Mouse (Mus musculus) CH12.LX (cell line): Measurements from ENCODE around the gene Sap30.
"Not testable (repeated sequence)": the region's sequence is repeated elsewhere in the genome, so short reads cannot be mapped to it uniquely, and the experiment has no call there.

ENCODE experiments used
- CTCF ChIP-seq, 2 experiments: IDR thresholded peaks in 1 of 2; conservative IDR thresholded peaks in 1 of 2; 2 replicates each; pipeline ENCODE4 v1.5.1; 2011 to 2012; ENCODE audit warnings: low read depth in 2 of 2, low read length in 2 of 2, improper control_type of control experiment in 1 of 2, inconsistent platforms in 1 of 2, mild to moderate bottlenecking in 1 of 2, moderate library complexity in 1 of 2
- ELF1 ChIP-seq: IDR thresholded peaks from 2 replicates; pipeline ENCODE4 v1.6.1; 2014; ENCODE audit warnings: low read depth, mild to moderate bottlenecking, inconsistent platforms, low read length, improper control_type of control experiment
- EP300 ChIP-seq: IDR thresholded peaks from 2 replicates; pipeline ENCODE4 v1.6.1; 2011; ENCODE audit warnings: low read length, improper control_type of control experiment
- GABPA ChIP-seq: IDR thresholded peaks from 2 replicates; pipeline ENCODE4 v1.6.1; 2012; ENCODE audit warnings: low read depth, low read length, improper control_type of control experiment, inconsistent platforms; ENCODE audit not compliant: insufficient replicate concordance
- MYC ChIP-seq: IDR thresholded peaks from 2 replicates; pipeline ENCODE4 v1.6.1; 2011; ENCODE audit warnings: low read depth, mild to moderate bottlenecking, improper control_type of control experiment, low read length
- NRF1 ChIP-seq: IDR thresholded peaks from 2 replicates; pipeline ENCODE4 v1.6.1; 2014; ENCODE audit warnings: low read depth, mild to moderate bottlenecking, inconsistent platforms, low read length, improper control_type of control experiment, moderate library complexity
- POLR2A ChIP-seq: IDR thresholded peaks from 2 replicates; pipeline ENCODE4 v1.6.1; 2011; ENCODE audit warnings: low read depth, mild to moderate bottlenecking, improper control_type of control experiment, low read length
- POLR2AphosphoS2 ChIP-seq: IDR thresholded peaks from 2 replicates; pipeline ENCODE4 v1.6.1; 2011; ENCODE audit warnings: low read depth, low read length, improper control_type of control experiment
- RCOR1 ChIP-seq: conservative IDR thresholded peaks from 2 replicates; pipeline ENCODE4 v1.6.1; 2012; ENCODE audit warnings: low read depth, mild to moderate bottlenecking, inconsistent platforms, low read length, improper control_type of control experiment
- SMC3 ChIP-seq: IDR thresholded peaks from 2 replicates; pipeline ENCODE4 v1.6.1; 2011; ENCODE audit warnings: low read depth, low read length, improper control_type of control experiment
- USF1 ChIP-seq: IDR thresholded peaks from 2 replicates; pipeline ENCODE4 v1.6.1; 2014; ENCODE audit warnings: low read depth, mild to moderate bottlenecking, inconsistent platforms, low read length, improper control_type of control experiment
- USF2 ChIP-seq: conservative IDR thresholded peaks from 2 replicates; pipeline ENCODE4 v1.6.1; 2011; ENCODE audit warnings: low read depth, low read length, improper control_type of control experiment
- ZC3H11A ChIP-seq: IDR thresholded peaks from 2 replicates; pipeline ENCODE4 v1.6.1; 2012; ENCODE audit warnings: low read depth, mild to moderate bottlenecking, inconsistent platforms, low read length, improper control_type of control experiment
- ZMIZ1 ChIP-seq: IDR thresholded peaks from 2 replicates; pipeline ENCODE4 v1.6.1; 2012; ENCODE audit warnings: low read depth, mild to moderate bottlenecking, inconsistent platforms, low read length, improper control_type of control experiment

- not testable (repeated sequence) for TF ChIP-seq USF1; CTCF (conservative IDR thresholded peaks at IDR 0.05 in 1 of 2, IDR thresholded peaks at IDR 0.05 in 1 of 2; ENCODE audit: low read depth in 2 of 2, low read length in 2 of 2); MYC; SMC3; POLR2A; ELF1; ZMIZ1; POLR2AphosphoS2; NRF1; USF2; GABPA; ZC3H11A
- TF ChIP-seq EP300, result peak; percentile 71
- peak; percentile 53; the same call in 1 of the 2 replicates for TF ChIP-seq RCOR1
Measured at GRCm38 (mm10) chr8:57445901-57446300, 41.8 kb downstream of the Sap30 start.
